Mouse (Mus musculus) embryo, embryonic 10 days (tissue): ENCODE data around the gene Pdx1.

ENCODE experiments used
- DNase-seq: peaks from one replicate; pipeline ENCODE4 v3.0.0-alpha.2; 2015; ENCODE audit warnings: low spot score

Gene Pdx1

DNA sequence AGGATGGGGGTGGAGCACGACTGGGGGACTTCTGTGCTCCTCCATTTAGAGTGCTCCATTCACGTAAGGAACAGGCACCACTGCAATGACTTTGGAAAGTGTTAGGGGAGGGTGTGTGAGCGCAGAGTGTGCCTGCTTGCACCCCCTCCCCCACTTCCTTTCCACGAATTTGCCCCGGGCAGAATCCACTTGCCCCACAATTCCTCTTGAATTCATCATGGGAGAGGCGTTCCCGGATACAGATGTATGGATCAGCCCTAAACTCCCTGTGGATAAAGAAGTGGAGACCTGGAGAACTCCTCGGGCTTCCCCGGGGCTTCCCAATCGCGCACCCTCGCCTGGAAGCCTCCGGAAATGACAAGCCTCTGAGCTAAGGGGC lies 7.8 kb downstream of the Pdx1 start:
- DNase-seq = no peak

- no peak for DNase-seq
Observed at GRCm38 (mm10) chr5:147284365-147284764, 14.6 kb downstream of the Pdx1 start.

DNA sequence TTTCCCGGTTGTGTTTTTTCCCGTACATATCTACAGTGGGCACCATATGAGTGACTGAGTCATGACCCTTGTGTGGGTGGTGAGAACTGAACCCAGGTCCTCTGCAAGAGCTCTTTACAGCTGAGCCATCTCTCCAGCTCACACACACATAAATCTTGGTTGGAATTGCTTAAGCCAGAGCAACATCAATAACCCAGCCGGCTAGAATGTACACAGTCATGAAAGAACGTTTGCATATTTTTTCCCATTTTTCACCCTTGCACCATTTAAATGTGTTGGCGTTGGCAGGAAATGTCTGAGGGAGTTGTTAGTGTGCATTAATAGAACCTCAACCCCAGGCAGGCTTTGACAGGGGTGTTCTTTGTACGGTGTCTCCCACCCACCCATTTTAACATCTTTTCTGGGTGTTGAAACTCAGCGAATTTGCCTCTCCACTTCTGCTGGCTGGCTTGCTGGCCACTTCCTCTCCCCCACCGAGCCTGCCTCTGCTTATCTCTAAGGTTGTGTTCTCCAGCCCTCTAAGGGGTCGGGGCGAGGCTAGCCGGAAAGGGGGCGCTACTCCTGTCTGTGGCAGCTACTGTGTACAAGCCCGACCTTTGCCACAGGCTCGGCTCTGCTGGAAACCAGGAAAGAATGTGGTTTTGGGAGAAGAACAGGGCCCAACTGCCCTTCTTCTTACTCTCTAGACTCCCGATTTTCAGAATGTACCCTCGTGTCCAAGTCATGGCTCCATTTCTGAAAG lies 22.2 kb downstream of the Pdx1 start:
- no peak for DNase-seq

- DNase-seq = no peak
Observed at GRCm38 (mm10) chr5:147292506-147293120, 22.9 kb downstream of the Pdx1 start.

DNA sequence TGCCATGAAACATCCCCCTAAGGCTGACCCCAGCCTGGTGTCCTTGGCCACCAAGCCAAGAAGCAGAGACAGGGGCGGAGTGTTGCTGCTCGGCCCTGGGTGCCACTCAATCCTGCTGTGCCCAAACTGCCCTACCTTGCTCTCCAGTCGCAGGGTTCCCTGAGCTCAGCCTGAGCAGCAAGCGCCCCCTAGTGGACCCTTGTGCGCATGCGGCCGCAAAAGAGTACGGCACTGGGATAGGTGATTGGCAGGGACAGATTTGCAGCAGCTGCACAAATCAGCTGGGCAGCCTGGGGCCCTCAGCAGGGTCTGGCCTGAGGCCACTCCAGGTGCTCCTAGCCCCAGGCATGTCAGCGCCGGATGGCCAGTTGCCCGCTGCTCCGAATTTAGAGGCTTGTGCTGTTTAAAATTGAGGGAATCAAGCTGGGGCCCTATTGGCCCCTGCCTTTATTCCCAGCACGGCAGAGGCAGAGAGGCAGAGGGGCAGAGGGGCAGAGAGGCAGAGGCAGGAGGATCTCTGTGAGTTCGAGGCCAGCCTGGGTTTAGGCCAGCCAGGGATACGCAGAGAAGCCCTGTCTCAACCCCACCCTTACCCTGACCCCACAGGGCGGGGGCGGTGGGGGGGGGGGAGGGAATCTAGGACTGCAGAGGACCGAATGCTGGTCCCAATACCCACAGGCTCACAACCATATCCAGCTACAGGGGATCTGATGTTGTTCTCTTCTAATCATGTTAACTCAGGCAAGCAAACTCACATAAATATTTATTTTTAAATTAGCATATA lies 23.6 kb downstream of the Pdx1 start:
- peak; percentile 89 for DNase-seq

DNA sequence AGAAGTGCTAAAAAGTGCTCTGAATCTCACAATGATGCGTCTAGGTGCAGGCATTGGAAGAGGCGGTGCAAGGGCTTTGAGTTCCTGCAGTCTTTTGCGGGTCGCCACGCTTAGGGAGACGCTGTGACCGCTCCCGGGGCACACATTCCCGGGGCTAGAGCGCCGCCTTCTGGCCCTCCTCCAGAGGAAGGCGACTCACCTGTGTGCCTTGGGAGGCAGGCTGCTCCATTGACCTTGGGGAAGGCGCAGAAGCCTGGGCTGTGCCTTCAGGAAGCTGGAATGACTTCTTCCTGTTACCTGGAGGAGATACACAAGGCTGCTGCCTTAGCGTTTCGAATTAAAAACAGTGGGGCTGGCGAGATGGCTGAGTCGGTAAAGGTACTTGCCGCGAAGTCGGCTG lies 24.4 kb downstream of the Pdx1 start:
- no peak for DNase-seq

- DNase-seq = no peak
Observed at GRCm38 (mm10) chr5:147297249-147297648, 27.5 kb downstream of the Pdx1 start.

GRCm38 (mm10) chr5:147299255-147300000 lies 29.7 kb downstream of the Pdx1 start:
- peak; percentile 93 for DNase-seq

GRCm38 (mm10) chr5:147300001-147300363 lies 30.2 kb downstream of the Pdx1 start:
- no peak for DNase-seq

GRCm38 (mm10) chr5:147300917-147301780 lies 31.4 kb downstream of the Pdx1 start:
- peak; percentile 48 for DNase-seq

- no peak for DNase-seq
Observed at GRCm38 (mm10) chr5:147301781-147302070, 32.0 kb downstream of the Pdx1 start.

DNA sequence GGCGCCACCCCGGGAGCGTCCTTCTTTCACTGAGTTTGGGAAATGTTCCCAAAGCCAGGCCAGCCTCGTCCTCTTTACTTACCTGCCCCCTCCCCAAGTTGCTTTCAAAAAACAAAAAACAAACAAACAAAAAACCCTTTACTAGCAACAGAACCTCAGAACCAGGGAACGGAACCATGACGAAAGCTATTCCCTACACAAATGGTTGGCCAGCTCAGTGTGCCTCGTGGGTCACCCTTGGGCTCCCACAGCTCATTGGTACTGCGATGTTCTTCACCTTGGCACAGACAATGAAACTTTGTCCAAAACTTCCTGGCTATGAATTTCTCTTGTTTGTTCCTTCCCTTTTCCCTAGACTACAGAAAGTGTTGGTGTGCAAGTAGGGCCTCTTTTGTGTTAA lies 32.4 kb downstream of the Pdx1 start:
- no peak for DNase-seq

DNA sequence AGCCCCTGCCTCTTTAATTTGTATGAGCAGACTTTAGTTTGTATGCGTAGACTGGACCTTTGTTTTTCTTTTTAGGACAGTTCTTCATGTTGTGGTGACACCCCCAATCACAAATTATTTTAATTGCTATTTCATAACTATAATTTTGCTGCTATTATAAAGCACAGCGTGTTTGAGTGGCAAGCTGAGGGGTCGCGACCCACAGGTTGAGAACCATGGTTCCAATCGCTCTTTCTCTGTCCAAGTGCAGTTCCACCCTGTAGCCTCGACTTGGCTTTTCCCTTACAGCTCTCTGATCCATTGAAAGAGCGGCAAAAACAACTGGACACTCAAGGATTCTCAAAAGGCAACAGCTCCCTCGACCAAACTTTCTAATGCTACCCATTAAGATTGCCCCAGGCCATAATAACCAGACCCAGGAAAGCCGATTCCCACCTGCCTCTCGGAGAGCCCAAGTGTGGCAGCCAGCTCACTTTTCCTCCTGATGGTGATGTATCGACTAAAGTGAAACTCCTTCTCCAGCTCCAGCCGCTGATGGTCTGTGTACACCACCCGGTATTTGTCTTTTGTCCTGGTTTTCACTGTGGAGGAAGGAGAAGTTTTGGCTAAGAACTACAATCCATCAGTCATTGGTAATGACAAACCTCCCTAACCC lies 33.1 kb downstream of the Pdx1 start:
- peak; percentile 52 for DNase-seq

DNA sequence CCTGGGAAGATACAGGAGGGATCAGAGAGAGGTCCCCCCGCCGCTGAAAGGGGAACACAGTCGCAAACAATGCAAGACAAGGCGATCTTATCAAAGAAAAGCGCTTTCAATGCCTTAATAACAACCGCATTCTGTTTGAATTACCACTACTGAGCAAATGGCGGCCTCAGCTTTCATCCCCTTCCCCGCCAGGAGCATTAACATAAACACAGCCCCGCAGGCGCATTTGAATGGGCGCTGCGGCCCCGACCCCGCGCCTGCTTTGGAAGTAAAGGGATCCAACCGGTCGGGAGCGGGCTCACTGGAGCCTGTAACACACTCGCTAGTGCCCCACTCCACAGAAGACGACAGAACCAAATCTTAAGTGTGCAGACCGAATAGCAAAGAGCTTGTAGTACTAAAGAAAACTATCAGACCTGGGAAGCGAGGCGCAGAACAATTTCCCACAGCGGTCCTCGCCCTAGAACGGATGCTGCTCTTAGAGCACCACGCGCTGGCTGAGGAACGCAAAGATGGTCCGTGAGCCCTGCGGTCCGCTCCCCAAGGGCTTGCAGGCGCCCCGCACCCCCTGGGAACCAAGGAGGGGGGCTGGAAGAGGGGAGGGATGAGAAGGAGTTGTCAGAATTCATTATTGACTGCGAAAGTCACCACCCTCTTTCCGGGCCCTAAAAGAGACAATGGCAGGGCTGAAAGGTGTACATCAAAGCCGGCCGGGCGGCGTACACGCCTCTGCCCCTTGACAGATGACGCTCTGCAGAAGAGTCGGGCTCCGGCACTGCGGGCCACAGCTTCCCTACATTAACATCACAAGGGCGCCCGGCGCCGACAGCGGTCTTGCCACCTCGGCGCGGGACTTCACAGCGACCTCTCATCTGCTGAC lies 34.8 kb downstream of the Pdx1 start:
- DNase-seq = peak; percentile 47

- DNase-seq = no peak
Observed at GRCm38 (mm10) chr5:147305166-147305565, 35.4 kb downstream of the Pdx1 start.

GRCm38 (mm10) chr5:147305856-147306637 lies 36.3 kb downstream of the Pdx1 start:
- peak; percentile 45 for DNase-seq

GRCm38 (mm10) chr5:147306638-147307397 lies 37.1 kb downstream of the Pdx1 start, which contains the start of gene Cdx2:
Gene Cdx2, minus strand, starts transcription at chr5:147307270.
- DNase-seq = peak; percentile 55

DNA sequence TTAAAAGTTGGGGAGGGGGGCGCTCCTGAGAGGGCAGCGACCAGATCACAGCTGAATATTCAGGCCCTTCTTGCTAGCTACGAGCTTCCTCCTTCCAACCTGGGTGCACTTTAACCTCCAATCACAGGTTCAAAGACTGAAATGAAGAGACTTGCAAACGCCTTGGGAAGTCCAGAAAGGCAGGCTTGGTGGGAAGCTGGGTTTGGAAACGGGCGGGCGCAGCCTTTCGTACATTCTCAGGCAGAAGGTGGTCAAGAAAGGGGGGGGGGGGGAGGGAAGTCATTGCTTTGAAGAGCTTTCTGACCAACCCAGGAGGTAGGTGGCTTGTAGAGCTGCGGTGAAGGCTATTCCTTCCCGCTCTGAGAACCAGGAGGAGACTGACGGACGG lies 37.6 kb downstream of the Pdx1 start:
- no peak for DNase-seq
